Mouse (Mus musculus) bone marrow, adult 2 months (tissue): ENCODE measurements around the gene Ndufs1.

Experiments used
- CTCF ChIP-seq: fragments of 200-500 bp; IDR thresholded peaks from 2 replicates; pipeline ENCODE4 v1.5.1; 2011; ENCODE audit warnings: low read length, control low read depth; ENCODE audit not compliant: control insufficient read depth, insufficient read depth
- POLR2A ChIP-seq: fragments of 200-500 bp; IDR thresholded peaks from 2 replicates; pipeline ENCODE4 v1.6.1; 2011; ENCODE audit warnings: low read depth, mild to moderate bottlenecking, control low read depth, low read length, borderline replicate concordance; ENCODE audit not compliant: control insufficient read depth

DNA sequence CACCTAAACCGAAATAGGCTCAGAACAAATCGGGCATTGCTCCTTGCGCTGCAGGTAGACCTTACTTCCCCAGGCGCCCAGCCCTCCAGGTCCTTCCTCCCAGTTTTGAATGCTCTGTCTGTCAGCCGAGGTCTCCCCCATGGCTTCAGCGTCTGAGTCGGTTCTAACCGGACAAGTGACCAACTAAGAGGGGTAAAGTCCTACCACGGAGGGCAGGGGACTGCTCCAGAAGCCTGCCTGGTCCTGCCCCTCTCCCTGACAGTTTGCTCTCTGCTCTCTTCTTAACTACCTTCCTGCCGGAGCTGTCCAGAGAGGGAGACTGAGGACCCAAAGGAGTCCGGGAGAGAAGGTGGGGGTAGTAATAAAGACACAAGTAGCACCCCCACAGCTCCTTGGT lies 63.8 kb downstream of the Ndufs1 start:
- TF ChIP-seq POLR2A = no peak
- no peak for TF ChIP-seq CTCF
